Mouse (Mus musculus): ENCODE measurements around the gene Kpna3. TPM values are rescaled to one million over a fixed set of nuclear protein-coding genes. Genes with fewer than 3 reads are reported as not detected.
A peak's percentile ranks its signal among the peaks of the same experiment; 100 is the strongest.
"Not testable (repeated sequence)": the region's sequence is repeated elsewhere in the genome, so short reads cannot be mapped to it uniquely, and the experiment has no call there.

The Kpna3 gene
- total RNA-seq (2021): 10 to 100 TPM; 73.7 to 78.7 TPM
- long read RNA-seq, experiment 1, full-length matches to known transcripts: 52 of 68 reads
- long read RNA-seq, experiment 1, partial matches to known transcripts: 14 of 68 reads
- long read RNA-seq, experiment 1, other reads (novel, unspliced or antisense): 2 of 68 reads
- long read RNA-seq, experiment 2, full-length matches to known transcripts: 68 of 77 reads
- long read RNA-seq, experiment 2, partial matches to known transcripts: 6 of 77 reads
- long read RNA-seq, experiment 2, other reads (novel, unspliced or antisense): 3 of 77 reads

GRCm38 (mm10) chr14:61439661-61440559, at the start of gene Kpna3:
Gene Kpna3 (minus strand): TSS chr14:61439874.
- DNase-seq (ENCODE audit: low spot score in 2 of 2): peak; percentile 94 to 97

GRCm38 (mm10) chr14:61460365-61460764, 20.7 kb upstream of the Kpna3 start:
- no peak for DNase-seq (ENCODE audit: low spot score in 2 of 2)

GRCm38 (mm10) chr14:61457468-61457867, 17.8 kb upstream of the Kpna3 start:
- no peak for DNase-seq (ENCODE audit: low spot score in 2 of 2)

- no peak for DNase-seq (ENCODE audit: low spot score in 2 of 2)
These were observed 15.9 kb upstream of the Kpna3 start for GRCm38 (mm10) chr14:61455571-61455970.

- DNase-seq (ENCODE audit: low spot score in 2 of 2): no peak
These were observed 13.4 kb upstream of the Kpna3 start for GRCm38 (mm10) chr14:61453032-61453431.

GRCm38 (mm10) chr14:61452481-61452880, 12.8 kb upstream of the Kpna3 start:
- no peak for DNase-seq (ENCODE audit: low spot score in 2 of 2)

- DNase-seq (ENCODE audit: low spot score in 2 of 2): no peak
These were observed 8.1 kb upstream of the Kpna3 start for GRCm38 (mm10) chr14:61447775-61448174.

- peak; percentile 55 to 69 for DNase-seq (ENCODE audit: low spot score in 2 of 2)
These were observed 473 bp downstream of the Kpna3 start for GRCm38 (mm10) chr14:61439141-61439660.

- no peak for DNase-seq (ENCODE audit: low spot score in 2 of 2)
These were observed 1.3 kb downstream of the Kpna3 start for GRCm38 (mm10) chr14:61438171-61438945.

- no peak for DNase-seq (ENCODE audit: low spot score in 2 of 2)
These were observed 2.8 kb downstream of the Kpna3 start for GRCm38 (mm10) chr14:61436866-61437265.

- DNase-seq (ENCODE audit: low spot score in 2 of 2): no peak
These were observed 11.4 kb downstream of the Kpna3 start for GRCm38 (mm10) chr14:61428126-61428787.

GRCm38 (mm10) chr14:61427095-61427494, 12.6 kb downstream of the Kpna3 start:
- DNase-seq (ENCODE audit: low spot score in 2 of 2): not testable (repeated sequence)

- no peak for DNase-seq (ENCODE audit: low spot score in 2 of 2)
These were observed 14.5 kb downstream of the Kpna3 start for GRCm38 (mm10) chr14:61425080-61425665.

GRCm38 (mm10) chr14:61415719-61416118, 24.0 kb downstream of the Kpna3 start:
- no peak for DNase-seq (ENCODE audit: low spot score in 2 of 2)

GRCm38 (mm10) chr14:61415311-61415710, 24.4 kb downstream of the Kpna3 start:
- no peak for DNase-seq (ENCODE audit: low spot score in 2 of 2)

- DNase-seq (ENCODE audit: low spot score in 2 of 2): no peak
These were observed 24.9 kb downstream of the Kpna3 start for GRCm38 (mm10) chr14:61414808-61415207.

GRCm38 (mm10) chr14:61414199-61414598, 25.5 kb downstream of the Kpna3 start:
- DNase-seq (ENCODE audit: low spot score in 2 of 2): no peak

- DNase-seq (ENCODE audit: low spot score in 2 of 2): no peak
These were observed 26.0 kb downstream of the Kpna3 start for GRCm38 (mm10) chr14:61413686-61414085.

GRCm38 (mm10) chr14:61410020-61410419, 29.7 kb downstream of the Kpna3 start:
- no peak for DNase-seq (ENCODE audit: low spot score in 2 of 2)

- DNase-seq (ENCODE audit: low spot score in 2 of 2): no peak
These were observed 32.6 kb downstream of the Kpna3 start for GRCm38 (mm10) chr14:61407055-61407454.
